10 mouse cellular contexts compared by ENCODE assay signal in genomic region chr13:107923129-107924114, GRCm38 (mm10).
DNase-seq lines count a peak whose midpoint lies in the region; ATAC-seq lines count a peak whose summit lies in the region.
"Had no signal": no experiment of that assay in that cellular context is flagged by ENCODE, and none has a peak within 500 bp of the region (broad histone marks: within the 10 kb centered on the region; RNA-seq: fewer than 3 reads in every experiment).

No protein-coding gene starts in this region.

- no peaks in the 10 kb centered on the region for H3K36me3 ChIP-seq in hindbrain, embryonic 13.5 days

- no peaks in the 10 kb centered on the region for H3K27me3 ChIP-seq in hindbrain, embryonic 13.5 days
- H3K27me3 ChIP-seq: Patski had no signal

- peaks cover 14% of the 10 kb centered on the region; the same call in 1 of the 2 replicates for H3K4me1 ChIP-seq in hindbrain, embryonic 13.5 days (replicated peaks)

- peak overlapping the region; percentile 63; the same call in 1 of the 2 replicates for H3K27ac ChIP-seq in hindbrain, embryonic 13.5 days

- H3K9ac ChIP-seq in hindbrain, embryonic 13.5 days = no peak overlapping the region

- peak; percentile 60 for ATAC-seq in hindbrain, embryonic 13.5 days (ENCODE audit: low FRiP score)
- ATAC-seq: Patski had no signal

- H3K4me2 ChIP-seq in hindbrain, embryonic 13.5 days = no peak overlapping the region

- no peak overlapping the region for H3K4me3 ChIP-seq in hindbrain, embryonic 13.5 days
- H3K4me3 ChIP-seq: myocyte had no signal

- DNase-seq in layer of hippocampus, adult 9-11 months = peak; percentile 32
- no peak for DNase-seq in layer of hippocampus, adult 9-10 months (ENCODE audit: low spot score)
- peak; percentile 15 for DNase-seq in cerebellum, adult 11 months
- DNase-seq in fat pad, adult 2 months (ENCODE audit: extremely low read depth, low read depth, low spot score) = peak; percentile 65
- DNase-seq in c-Kit-positive CD71-positive TER-119-positive erythroid progenitor cells, embryonic 14.5 days (ENCODE audit: low spot score) = no peak
- DNase-seq in spleen, postnatal 4 days (ENCODE audit: low spot score in 2 of 2) = no peak
- DNase-seq in frontal cortex, postnatal 14 days (ENCODE audit: low spot score in 2 of 2) = no peak

- no peaks in the 10 kb centered on the region for H3K9me3 ChIP-seq in hindbrain, embryonic 13.5 days

- 62% methylated on average over 19 of the region's 19 CpGs for WGBS in hindbrain, embryonic 13.5 days

Comparison
In these comparisons a context has a peak if more than half of its experiments do, and no peak if none do; other contexts are left out.
1. DNase-seq: peak in layer of hippocampus, adult 9-11 months (single experiment), cerebellum, adult 11 months (single experiment) and fat pad, adult 2 months (single experiment); none in layer of hippocampus, adult 9-10 months (single experiment), c-Kit-positive CD71-positive TER-119-positive erythroid progenitor cells, embryonic 14.5 days (single experiment), spleen, postnatal 4 days (0 of 2) and frontal cortex, postnatal 14 days (0 of 2).